ENCODE assay signal across 8 mouse cellular contexts in genomic region chr16:23127673-23128375, GRCm38 (mm10). TPM values are rescaled to one million over a fixed set of nuclear protein-coding genes. Genes with fewer than 3 reads are reported as not detected.
DNase-seq lines count a peak whose midpoint lies in the region; ATAC-seq lines count a peak whose summit lies in the region.

Rfc4 (minus strand) TSS chr16:23127737.

- H3K4me2 ChIP-seq in heart, embryonic 13.5 days = peak within 1 kb of the TSS; percentile 71
- H3K4me2 ChIP-seq in liver, embryonic 12.5 days = peak within 1 kb of the TSS; percentile 84

- no peaks in the 10 kb centered on the region for H3K27me3 ChIP-seq in erythroblast, embryonic 14.5 days (ENCODE audit: control insufficient read depth)
- H3K27me3 ChIP-seq in heart, embryonic 13.5 days (replicated peaks) = no peaks in the 10 kb centered on the region
- H3K27me3 ChIP-seq in liver, embryonic 12.5 days (replicated peaks) = no peaks in the 10 kb centered on the region
- H3K27me3 ChIP-seq in splenic B cell, adult 2 months (ENCODE audit: control insufficient read depth, insufficient read depth, low read length, poor library complexity, severe bottlenecking) = no peaks in the 10 kb centered on the region

- peaks cover 29% of the 10 kb centered on the region for H3K4me1 ChIP-seq in erythroblast, embryonic 14.5 days (ENCODE audit: control insufficient read depth)
- peaks cover 19% of the 10 kb centered on the region for H3K4me1 ChIP-seq in heart, embryonic 13.5 days
- peaks cover 32% of the 10 kb centered on the region for H3K4me1 ChIP-seq in liver, embryonic 12.5 days

- peak within 1 kb of the TSS; percentile 92 for H3K9ac ChIP-seq in heart, embryonic 13.5 days
- H3K9ac ChIP-seq in liver, embryonic 12.5 days = peak within 1 kb of the TSS; percentile 91

- peak; percentile 76 for ATAC-seq in heart, embryonic 13.5 days (ENCODE audit: extremely low read depth, insufficient number of reproducible peaks, low FRiP score, low TSS enrichment)
- peak; percentile 94 for ATAC-seq in liver, embryonic 12.5 days

- no peaks in the 10 kb centered on the region for H3K9me3 ChIP-seq in erythroblast, embryonic 14.5 days (ENCODE audit: control insufficient read depth, low read length)
- H3K9me3 ChIP-seq in heart, embryonic 13.5 days = no peaks in the 10 kb centered on the region
- no peaks in the 10 kb centered on the region for H3K9me3 ChIP-seq in liver, embryonic 12.5 days (replicated peaks)

- H3K4me3 ChIP-seq in erythroblast, embryonic 14.5 days (replicated peaks) = peak within 1 kb of the TSS; percentile 70
- peak within 1 kb of the TSS; percentile 72 for H3K4me3 ChIP-seq in heart, embryonic 13.5 days
- H3K4me3 ChIP-seq in liver, embryonic 12.5 days = peak within 1 kb of the TSS; percentile 87

- H3K27ac ChIP-seq in heart, embryonic 13.5 days (replicated peaks) = peak within 1 kb of the TSS; percentile 95
- peak within 1 kb of the TSS; percentile 98 for H3K27ac ChIP-seq in liver, embryonic 12.5 days

- peaks cover 35% of the 10 kb centered on the region for H3K36me3 ChIP-seq in erythroblast, embryonic 14.5 days (ENCODE audit: control insufficient read depth)
- H3K36me3 ChIP-seq in heart, embryonic 13.5 days = peaks cover 24% of the 10 kb centered on the region
- H3K36me3 ChIP-seq in liver, embryonic 12.5 days = peaks cover 27% of the 10 kb centered on the region
- H3K36me3 ChIP-seq in splenic B cell, adult 2 months (ENCODE audit: control insufficient read depth, insufficient read depth, low read length, poor library complexity, severe bottlenecking) = no peaks in the 10 kb centered on the region; the same call in 1 of the 2 replicates

- under 1% methylated on average over 51 of the region's 51 CpGs for WGBS in heart, embryonic 13.5 days
- under 1% methylated on average over 51 of the region's 51 CpGs for WGBS in liver, embryonic 12.5 days (ENCODE audit: insufficient replicate concordance)

- peak; percentile 94 for DNase-seq in CD4-positive helper T cell, adult 2 months (ENCODE audit: low read depth, low spot score)
- DNase-seq in brain, embryonic 18.5 days (ENCODE audit: low read depth, low spot score) = peak; percentile 76
- DNase-seq in kidney, postnatal 10 days = peak; percentile 95
- peak; percentile 93 for DNase-seq in naive thymus-derived CD4-positive, alpha-beta T cell, adult 2 months (ENCODE audit: low read depth)
- DNase-seq in splenic B cell, adult 2 months (ENCODE audit: low read depth, low spot score) = peak; percentile 92

RNA-seq across cellular contexts. Expression of gene Rfc4, which starts in this region (rescaled TPM):
- polyA plus RNA-seq in erythroblast, embryonic 14.5 days (2012) = 4.7 and 7.9 TPM in 2 replicates
- polyA plus RNA-seq in heart, embryonic 13.5 days (2015; fragmentation: Nextera tagmentation; extraction: Ambion mirVana) = 93.0 and 96.8 TPM in 2 replicates
- 184 and 199 TPM in 2 replicates for polyA plus RNA-seq in liver, embryonic 12.5 days (2016; fragmentation: Nextera tagmentation; extraction: Ambion mirVana)

Comparison
In these comparisons a context has a peak if more than half of its experiments do, and no peak if none do; other contexts are left out.
1. Peak in every context shown above with its lines: DNase-seq, ATAC-seq, H3K4me3 ChIP-seq and H3K27ac ChIP-seq.
2. RNA of gene Rfc4 (polyA plus RNA-seq): 184 to 199 TPM in liver, embryonic 12.5 days and 93.0 to 96.8 TPM in heart, embryonic 13.5 days; 4.7 to 7.9 TPM in erythroblast, embryonic 14.5 days; every median in the first group is over 10 times any median in the second.